Mouse (Mus musculus) G1E-ER4 (cell line): ENCODE measurements around the gene Thumpd1. TPM values are rescaled to one million over a fixed set of nuclear protein-coding genes. Genes with fewer than 3 reads are reported as not detected.

ENCODE experiments used
- GATA1 ChIP-seq: IDR thresholded peaks from one replicate; pipeline ENCODE4 v1.8.0; 2012; ENCODE audit warnings: low read length, inconsistent platforms
- polyA plus RNA-seq: library from polyadenylated mRNA; stranded (reverse); fragments of >175 nt; gene quantifications from 2 replicates; pipeline ENCODE4 v1.2.3, GENCODE M21; 2012

Gene Thumpd1
- polyA plus RNA-seq: 72.7 and 84.7 TPM in 2 replicates

DNA sequence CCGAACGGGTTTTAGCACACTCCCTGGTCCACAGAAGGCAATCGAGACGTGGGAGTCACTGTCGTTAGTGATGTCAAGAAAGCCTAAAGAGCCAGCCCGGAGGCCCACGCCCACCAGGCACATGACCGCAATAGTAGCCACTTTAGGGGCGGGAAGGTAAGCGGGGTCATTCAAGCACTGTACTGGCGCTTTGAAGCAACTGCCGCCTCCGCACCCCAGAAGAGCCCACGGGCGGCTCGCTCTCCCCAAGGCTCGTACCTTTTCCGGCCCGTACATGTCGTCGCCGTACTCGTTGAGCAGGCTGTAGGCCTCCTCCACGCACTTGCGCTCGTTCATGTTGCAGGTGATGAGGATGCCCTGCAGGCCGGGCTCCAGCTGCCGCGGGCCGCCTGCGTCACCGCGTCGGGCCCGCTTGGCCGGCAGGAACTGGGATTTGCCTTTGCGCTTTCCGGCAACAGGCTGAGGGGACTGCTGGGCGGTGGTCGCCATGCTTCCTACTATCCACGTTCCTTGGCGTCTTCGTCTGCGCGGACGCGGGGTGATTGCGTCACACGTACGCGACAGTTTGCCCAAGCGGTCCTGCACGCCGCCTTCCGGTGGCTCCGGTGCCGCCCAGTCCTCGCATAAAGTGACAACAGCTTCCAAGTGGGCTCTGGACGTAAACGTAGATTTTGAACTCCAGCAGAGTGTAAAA is at the start of gene Thumpd1:
Gene Thumpd1 (minus strand): TSS at position 546 of the 694 bp plus-strand sequence.
- no peak for TF ChIP-seq GATA1

DNA sequence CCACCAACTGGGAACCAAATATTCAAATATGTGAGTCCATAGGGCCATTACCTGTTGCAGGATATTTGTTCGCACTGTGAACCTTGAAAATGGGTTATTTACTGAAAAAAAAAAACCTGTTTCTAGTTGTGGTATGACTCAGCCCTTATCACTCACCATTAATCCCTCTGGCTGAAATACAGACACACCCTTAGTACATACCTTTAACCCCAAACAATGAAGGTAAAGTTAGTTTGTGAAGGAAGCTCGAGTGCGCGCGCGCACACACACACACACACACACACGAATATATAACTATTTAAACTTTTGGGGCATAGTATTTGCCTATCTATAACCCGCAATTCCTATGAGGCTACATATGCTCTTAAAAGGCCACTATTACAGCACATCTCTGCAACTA is 49.3 kb upstream of the Thumpd1 start:
- TF ChIP-seq GATA1: no peak

DNA sequence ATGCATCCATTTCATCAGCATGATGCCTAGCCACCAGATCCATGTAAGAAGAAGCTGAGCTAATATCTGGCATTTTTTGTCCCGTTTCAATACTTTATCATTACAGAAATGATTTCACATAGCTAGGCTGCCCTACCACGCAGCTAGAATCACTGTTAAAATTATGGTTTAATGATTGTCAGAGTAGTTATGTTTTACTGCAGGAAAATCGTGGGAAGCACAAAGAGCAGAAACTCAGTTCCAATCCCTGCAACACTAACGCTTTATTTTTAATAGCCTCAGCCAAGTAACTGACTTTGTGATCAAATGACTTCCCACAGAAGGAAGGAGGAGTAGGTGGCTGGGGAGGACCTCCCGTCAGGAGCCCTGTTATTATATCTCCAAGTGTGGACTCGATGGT is 46.4 kb upstream of the Thumpd1 start:
- no peak for TF ChIP-seq GATA1

DNA sequence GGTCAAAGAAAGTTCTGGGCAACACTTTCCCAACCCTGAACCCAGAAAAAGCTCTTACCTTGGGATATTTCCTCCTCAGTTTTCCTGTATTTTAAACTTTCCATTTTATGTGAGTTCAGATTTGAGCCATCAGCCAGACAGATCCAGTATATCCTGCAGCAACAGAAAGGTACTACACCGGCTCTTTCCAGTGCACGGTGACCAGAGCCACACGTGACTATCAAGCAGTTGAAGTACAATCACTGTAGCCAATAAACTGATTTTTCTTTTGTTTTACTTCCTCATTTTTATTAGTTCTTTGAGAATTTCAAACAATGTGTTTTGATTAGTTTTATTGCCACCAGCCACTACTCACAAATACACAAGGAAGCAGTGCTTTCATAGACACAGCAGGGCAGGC is 43.8 kb upstream of the Thumpd1 start:
- no peak for TF ChIP-seq GATA1

DNA sequence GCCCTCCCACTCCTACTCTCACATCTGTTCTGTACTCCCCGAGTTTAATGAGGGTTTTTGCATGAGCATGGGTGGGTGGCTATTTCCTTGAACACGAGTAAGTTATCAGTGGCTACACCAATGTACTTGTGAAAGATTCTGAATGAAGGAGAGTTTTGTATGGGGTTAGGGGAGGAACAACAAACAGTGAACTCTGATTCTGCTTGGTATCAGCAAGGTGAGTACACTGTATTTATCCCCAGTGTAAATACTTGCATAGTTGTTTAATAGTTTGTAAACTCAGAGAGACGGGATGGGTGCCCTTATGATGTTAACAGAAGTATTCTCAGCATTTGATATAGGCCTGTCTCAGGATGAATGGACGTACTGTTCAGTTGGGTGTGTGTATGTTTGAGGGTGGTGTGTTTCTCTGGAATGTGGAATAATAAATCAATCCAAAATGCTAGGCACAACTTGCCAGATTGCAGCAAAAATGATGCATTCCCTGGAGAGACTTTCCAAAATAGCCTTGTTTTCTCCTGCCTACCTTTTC is 41.6 kb upstream of the Thumpd1 start:
- no peak for TF ChIP-seq GATA1

DNA sequence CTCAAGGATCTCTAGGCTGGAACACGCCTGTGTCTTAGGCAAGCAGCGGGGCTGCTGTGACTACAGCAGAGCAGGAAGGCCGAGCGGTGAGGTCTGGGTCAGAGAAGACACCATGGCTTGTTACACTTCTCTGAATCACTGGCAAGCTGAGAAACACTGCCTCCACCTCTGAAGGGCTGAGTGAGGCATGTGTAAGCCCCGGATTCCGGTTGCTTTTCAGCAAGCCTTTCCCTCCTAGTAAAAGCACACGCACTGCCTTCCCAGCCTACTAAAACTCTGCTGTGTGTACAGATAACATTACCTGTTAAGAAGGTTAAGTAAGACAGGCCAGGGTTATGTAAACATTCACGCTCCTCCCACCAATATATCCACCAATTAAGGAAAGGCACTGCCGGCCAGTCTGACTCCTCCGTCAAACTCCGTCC is 39.9 kb upstream of the Thumpd1 start, which contains the start of gene Acsm3:
Gene Acsm3 (plus strand): TSS at position 397 of the 425 bp plus-strand sequence.
- no peak for TF ChIP-seq GATA1

DNA sequence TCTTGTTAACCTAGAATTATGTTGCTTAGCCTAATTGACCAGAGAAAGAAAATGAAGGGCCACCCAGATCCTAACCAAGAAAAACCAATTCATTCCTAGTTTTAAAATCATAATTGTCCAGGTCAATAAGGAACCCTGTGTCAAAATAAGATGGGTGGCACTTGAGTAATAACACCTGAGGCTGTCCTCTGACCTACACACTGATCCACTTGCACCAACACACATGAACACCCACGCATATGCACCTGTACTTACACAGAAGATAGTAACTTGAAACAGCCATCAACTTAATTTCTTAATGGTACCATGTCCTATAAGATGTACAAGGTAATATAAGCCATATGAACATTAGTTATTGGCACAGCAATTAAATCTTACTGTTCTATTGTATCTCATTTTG is 33.1 kb upstream of the Thumpd1 start:
- TF ChIP-seq GATA1: no peak

DNA sequence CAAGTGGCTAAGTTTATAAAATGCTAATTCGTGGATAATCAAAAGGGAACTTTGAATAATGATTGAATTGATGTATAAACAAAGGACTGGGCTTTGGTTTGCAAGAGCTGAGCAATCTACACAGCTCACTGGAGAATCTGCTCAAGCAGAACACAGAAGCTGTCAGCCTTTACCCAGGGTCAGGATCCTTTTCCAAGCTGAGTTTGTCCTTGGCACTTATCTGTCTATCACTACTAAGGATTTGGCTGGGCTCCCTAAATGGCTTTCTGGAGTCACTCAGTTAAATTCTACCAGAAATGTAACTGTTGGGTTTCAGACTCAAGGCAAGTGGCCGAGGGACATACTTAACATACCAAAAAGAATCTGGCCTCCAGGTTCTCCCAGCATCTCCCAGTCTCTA is 29.3 kb upstream of the Thumpd1 start:
- no peak for TF ChIP-seq GATA1

DNA sequence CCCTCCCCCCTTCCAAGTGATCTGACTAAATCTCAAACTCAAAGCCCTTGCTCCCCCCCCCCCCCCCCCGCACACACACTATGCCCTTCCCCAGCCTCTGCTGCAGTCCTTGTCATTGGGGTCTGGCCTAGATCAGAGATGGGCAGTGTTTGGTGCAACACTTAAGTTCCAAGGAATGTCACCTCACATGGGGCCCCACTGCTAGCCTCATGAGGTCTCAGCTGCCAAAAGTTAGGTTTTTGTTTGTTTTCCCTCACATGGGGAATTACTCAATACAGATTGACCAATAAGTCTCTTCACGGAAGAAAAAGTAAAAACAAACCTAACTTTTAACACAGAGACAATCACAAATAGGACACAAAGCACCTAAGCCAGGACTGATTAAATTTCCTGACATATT is 28.2 kb upstream of the Thumpd1 start:
- no peak for TF ChIP-seq GATA1

DNA sequence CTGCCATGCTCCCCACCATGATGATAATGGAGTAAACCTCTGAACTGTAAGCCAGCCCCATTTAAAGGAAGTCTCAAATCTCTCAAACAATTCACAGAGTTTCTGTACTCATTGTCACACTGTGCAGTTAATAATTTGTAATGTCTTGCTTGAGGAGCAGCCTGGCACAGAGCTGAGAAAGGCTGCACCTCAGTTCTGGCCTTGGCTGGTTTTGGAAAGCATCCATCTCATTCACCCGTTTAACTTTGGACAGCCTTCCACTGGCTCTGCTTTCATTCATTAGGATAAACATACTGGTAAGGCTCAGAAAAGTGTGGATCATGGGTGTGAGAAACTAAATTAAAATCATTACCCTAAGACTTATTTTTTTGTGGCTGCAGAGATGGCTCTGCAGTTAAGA is 25.3 kb upstream of the Thumpd1 start:
- TF ChIP-seq GATA1: no peak

DNA sequence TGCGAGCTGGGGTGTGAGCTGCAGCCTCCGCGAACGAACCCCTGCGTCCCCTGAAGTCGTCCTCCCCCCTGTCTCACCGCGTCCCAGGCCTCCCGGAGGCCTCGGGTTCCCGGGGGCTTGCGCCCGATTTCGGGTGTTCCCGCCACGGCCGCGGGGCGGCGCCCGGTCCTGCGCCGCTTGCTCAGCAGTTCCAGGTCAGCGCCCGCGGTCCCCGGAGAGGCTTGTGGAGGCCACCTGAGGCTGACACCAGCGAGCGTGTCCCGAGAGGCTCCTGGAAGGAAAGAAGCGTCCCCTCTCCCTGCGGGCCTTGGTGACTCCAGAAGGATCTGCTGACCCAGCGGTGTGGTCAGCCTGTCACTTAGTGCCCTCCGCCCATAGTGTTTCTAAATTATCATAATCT is 23.7 kb upstream of the Thumpd1 start:
- TF ChIP-seq GATA1: no peak

DNA sequence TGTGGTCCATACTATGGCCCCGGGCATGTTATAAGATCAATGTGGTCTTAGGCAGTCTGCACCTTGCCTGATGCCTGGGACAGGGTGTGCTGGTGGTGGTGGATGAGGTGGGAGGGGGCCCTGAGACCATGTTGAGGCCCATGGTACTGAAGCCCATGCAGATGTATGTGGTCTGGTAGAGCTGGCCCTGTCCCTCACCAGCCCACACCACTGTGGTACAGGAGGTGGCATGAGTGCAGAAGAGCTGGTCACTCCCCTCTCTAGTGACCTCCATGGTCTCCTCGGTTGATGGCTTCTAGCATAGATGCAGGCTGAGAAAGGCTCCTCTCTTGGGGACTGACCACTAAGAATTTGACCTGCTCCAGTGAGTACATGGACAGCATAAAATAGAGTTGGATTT is 18.3 kb upstream of the Thumpd1 start:
- no peak for TF ChIP-seq GATA1

DNA sequence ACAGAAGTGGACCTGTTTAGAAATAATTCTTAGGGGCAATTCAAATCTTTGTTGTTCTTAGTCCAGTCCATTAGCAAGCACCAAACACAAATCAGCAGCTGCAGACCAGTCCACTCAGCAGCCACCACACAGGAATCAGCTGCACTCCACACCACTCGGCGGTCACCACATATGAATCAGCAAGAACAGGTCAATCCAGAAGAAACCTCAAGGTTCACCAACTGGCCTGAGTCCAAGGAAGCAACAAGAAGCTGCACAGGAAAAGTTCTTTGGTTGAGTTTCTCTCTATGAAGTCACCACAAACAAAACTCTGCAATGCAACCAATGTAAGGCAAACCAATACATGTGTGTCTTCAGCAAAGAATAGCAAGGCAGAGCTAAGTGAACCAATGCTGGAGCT is 7.0 kb upstream of the Thumpd1 start:
- TF ChIP-seq GATA1: no peak

DNA sequence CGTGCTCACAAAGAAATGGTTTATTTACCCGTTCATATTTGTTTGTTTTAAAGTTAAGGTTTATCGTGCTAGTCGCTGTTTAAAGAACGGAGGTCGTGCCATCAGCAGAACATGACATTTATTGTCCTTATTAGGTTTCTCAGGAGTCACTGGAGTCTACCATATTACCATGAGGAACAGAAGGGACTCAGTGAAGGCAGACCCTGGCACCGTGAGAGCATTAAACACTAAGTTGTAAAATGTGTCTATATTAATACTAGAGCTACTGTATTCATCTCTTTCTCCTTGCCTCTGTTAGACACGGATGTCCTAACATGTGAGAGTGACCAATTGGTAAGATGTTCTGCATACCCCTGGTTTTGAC is 331 bp upstream of the Thumpd1 start:
- no peak for TF ChIP-seq GATA1

DNA sequence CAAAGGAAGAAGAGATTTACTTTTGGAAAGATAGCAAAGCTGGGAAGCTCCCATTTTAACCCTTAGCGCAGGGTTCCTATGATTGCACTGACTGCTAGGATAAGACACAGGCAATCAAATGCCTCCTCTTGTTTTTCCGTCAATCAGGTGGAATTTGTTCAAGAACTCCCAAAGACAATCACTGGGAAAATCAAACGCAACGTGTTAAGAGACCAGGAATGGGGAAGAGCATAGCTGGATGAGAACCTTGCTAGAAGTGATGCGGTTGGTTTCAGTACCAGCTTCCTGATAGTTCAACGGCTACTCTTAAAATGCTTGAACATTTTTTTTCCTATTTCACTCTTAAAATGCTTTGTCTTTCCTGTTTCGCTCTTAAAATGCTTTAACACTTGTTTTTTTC is 6.5 kb downstream of the Thumpd1 start:
- no peak for TF ChIP-seq GATA1

DNA sequence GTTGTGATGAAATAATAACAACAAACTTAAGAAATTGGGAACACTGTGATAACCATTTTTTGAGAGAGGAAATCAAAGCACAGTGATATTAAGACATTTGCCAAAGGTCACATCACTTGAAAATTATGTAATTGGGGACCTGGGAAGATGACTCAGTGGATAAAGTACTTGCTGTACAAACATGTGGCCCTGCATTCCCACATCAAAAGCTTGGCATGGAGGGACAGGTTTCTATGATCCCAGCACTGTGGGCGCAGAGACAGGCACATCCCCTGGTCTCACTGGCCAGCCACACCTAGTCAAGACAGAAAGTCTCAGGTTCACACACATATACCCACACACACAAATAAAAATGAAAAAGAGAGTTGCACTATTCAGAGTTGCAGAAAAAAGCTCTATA is 25.7 kb downstream of the Thumpd1 start:
- no peak for TF ChIP-seq GATA1

DNA sequence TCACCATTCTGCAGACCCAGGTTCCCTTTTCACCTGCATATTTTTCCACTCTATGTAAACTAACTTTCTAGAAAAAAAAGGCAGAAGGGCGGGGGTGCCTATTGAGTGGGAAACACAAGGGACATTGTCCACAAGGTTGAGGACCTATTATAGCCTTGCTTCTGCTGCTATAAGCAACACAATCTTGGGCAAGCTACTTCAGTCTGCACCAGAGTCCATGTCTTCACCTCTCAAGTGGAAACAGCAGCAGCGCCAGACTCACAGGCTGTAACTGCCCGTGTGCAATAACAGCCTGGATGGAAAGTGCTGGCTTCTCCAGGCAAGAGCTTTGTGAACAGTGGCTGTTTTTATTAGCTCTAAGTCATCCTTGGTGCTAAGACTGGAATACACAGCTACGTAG is 28.3 kb downstream of the Thumpd1 start:
- TF ChIP-seq GATA1: no peak
